Mouse (Mus musculus) E14TG2a.4 (cell line): ENCODE measurements around the gene Slc25a23.
A peak's percentile ranks its signal among the peaks of the same experiment; 100 is the strongest.

Source experiments
- H3K27me3 ChIP-seq: 2 replicates; pipeline ENCODE4 v1.6.1; 2014; ENCODE audit warnings: low read length, control low read depth; ENCODE audit not compliant: insufficient read depth
- H3K36me3 ChIP-seq: 2 replicates; pipeline ENCODE4 v1.6.1; 2014; ENCODE audit warnings: low read length, control low read depth; ENCODE audit not compliant: insufficient read depth
- H3K4me1 ChIP-seq: replicated peaks from 2 replicates; pipeline ENCODE4 v1.6.1; 2014; ENCODE audit warnings: low read depth, low read length, control low read depth
- H3K4me3 ChIP-seq: replicated peaks from 2 replicates; pipeline ENCODE4 v1.5.1; 2014; ENCODE audit warnings: mild to moderate bottlenecking, low read length
- H3K9me3 ChIP-seq: 2 replicates; pipeline ENCODE4 v1.6.1; 2014; ENCODE audit warnings: low read length, control low read depth
- CTCF ChIP-seq: conservative IDR thresholded peaks from 2 replicates; pipeline ENCODE4 v1.5.1; 2014; ENCODE audit warnings: low read length
- NANOG ChIP-seq: IDR thresholded peaks from 2 replicates; pipeline ENCODE4 v1.6.1; 2014; ENCODE audit warnings: borderline replicate concordance, low read length, mixed read lengths
- POU5F1 ChIP-seq: IDR thresholded peaks from 2 replicates; pipeline ENCODE4 v1.6.1; 2014; ENCODE audit warnings: low read length, borderline replicate concordance

Gene Slc25a23

GRCm38 (mm10) chr17:57059486-57059977, at the start of gene Slc25a23:
Slc25a23 (minus strand) TSS chr17:57059863.
- Histone ChIP-seq H3K4me3 (peak within 1 kb of the TSS; percentile 94), H3K9me3 (no peaks in the 10 kb centered on the region), H3K4me1 (peaks cover 47% of the 10 kb centered on the region), H3K27me3 (peaks cover 43% of the 10 kb centered on the region), H3K36me3 (peaks cover 6% of the 10 kb centered on the region)
- TF ChIP-seq NANOG (no peak), CTCF (no peak), POU5F1 (no peak)

GRCm38 (mm10) chr17:57108666-57109171, 49.1 kb upstream of the Slc25a23 start:
- Histone ChIP-seq H3K4me3 (no peak overlapping the region), H3K27me3 (peaks cover 51% of the 10 kb centered on the region), H3K4me1 (peaks cover 41% of the 10 kb centered on the region), H3K9me3 (no peaks in the 10 kb centered on the region), H3K36me3 (peaks cover 11% of the 10 kb centered on the region)
- TF ChIP-seq NANOG (no peak), POU5F1 (no peak), CTCF (no peak)

- Histone ChIP-seq H3K27me3 (peaks cover 47% of the 10 kb centered on the region), H3K9me3 (no peaks in the 10 kb centered on the region), H3K4me1 (peaks cover 47% of the 10 kb centered on the region), H3K36me3 (peaks cover 11% of the 10 kb centered on the region), H3K4me3 (no peak overlapping the region)
- TF ChIP-seq NANOG: no peak
- TF ChIP-seq POU5F1: no peak
- TF ChIP-seq CTCF: no peak
Observed at GRCm38 (mm10) chr17:57108040-57108665, 48.5 kb upstream of the Slc25a23 start.

GRCm38 (mm10) chr17:57107064-57107463, 47.4 kb upstream of the Slc25a23 start:
- Histone ChIP-seq H3K36me3 (peaks cover 11% of the 10 kb centered on the region), H3K27me3 (peaks cover 47% of the 10 kb centered on the region), H3K9me3 (no peaks in the 10 kb centered on the region), H3K4me3 (no peak overlapping the region), H3K4me1 (peaks cover 54% of the 10 kb centered on the region)
- TF ChIP-seq CTCF: no peak
- TF ChIP-seq NANOG: no peak
- TF ChIP-seq POU5F1: no peak

GRCm38 (mm10) chr17:57106035-57106368, 46.3 kb upstream of the Slc25a23 start:
- peaks cover 55% of the 10 kb centered on the region for H3K27me3 ChIP-seq
- peaks cover 11% of the 10 kb centered on the region for H3K36me3 ChIP-seq
- H3K9me3 ChIP-seq: no peaks in the 10 kb centered on the region
- peak overlapping the region; percentile 86 for H3K4me3 ChIP-seq
- peaks cover 51% of the 10 kb centered on the region for H3K4me1 ChIP-seq
- TF ChIP-seq NANOG: no peak
- no peak for TF ChIP-seq POU5F1
- no peak for TF ChIP-seq CTCF

- Histone ChIP-seq H3K4me1 (peaks cover 50% of the 10 kb centered on the region), H3K36me3 (peaks cover 11% of the 10 kb centered on the region), H3K9me3 (no peaks in the 10 kb centered on the region), H3K27me3 (peaks cover 55% of the 10 kb centered on the region), H3K4me3 (peak within 1 kb of the TSS; percentile 86)
- TF ChIP-seq POU5F1 (no peak), CTCF (no peak), NANOG (no peak)
Observed at GRCm38 (mm10) chr17:57105181-57106034, 45.7 kb upstream of the Slc25a23 start, which contains the start of gene Tnfsf9. Tnfsf9 (plus strand) TSS chr17:57105325.

GRCm38 (mm10) chr17:57104496-57104895, 44.8 kb upstream of the Slc25a23 start:
- peaks cover 55% of the 10 kb centered on the region for H3K27me3 ChIP-seq
- H3K36me3 ChIP-seq: peaks cover 11% of the 10 kb centered on the region
- peak overlapping the region; percentile 86 for H3K4me3 ChIP-seq
- TF ChIP-seq CTCF: no peak
- no peak for TF ChIP-seq NANOG
- no peak for TF ChIP-seq POU5F1
- peaks cover 54% of the 10 kb centered on the region for H3K4me1 ChIP-seq
- no peaks in the 10 kb centered on the region for H3K9me3 ChIP-seq

- peaks cover 5% of the 10 kb centered on the region for H3K36me3 ChIP-seq
- peaks cover 40% of the 10 kb centered on the region for H3K27me3 ChIP-seq
- H3K4me1 ChIP-seq: peaks cover 58% of the 10 kb centered on the region
- H3K4me3 ChIP-seq: no peak overlapping the region
- no peaks in the 10 kb centered on the region for H3K9me3 ChIP-seq
- no peak for TF ChIP-seq POU5F1
Observed at GRCm38 (mm10) chr17:57102276-57102675, 42.6 kb upstream of the Slc25a23 start.
